Mouse (Mus musculus): ENCODE measurements at regions not wholly inside any gene's neighbourhood (a gene's known extent, or its start where the extent isn't known, plus 50 kb on each side); places are given as distances from the start of the nearest gene placed in this dataset.

DNA sequence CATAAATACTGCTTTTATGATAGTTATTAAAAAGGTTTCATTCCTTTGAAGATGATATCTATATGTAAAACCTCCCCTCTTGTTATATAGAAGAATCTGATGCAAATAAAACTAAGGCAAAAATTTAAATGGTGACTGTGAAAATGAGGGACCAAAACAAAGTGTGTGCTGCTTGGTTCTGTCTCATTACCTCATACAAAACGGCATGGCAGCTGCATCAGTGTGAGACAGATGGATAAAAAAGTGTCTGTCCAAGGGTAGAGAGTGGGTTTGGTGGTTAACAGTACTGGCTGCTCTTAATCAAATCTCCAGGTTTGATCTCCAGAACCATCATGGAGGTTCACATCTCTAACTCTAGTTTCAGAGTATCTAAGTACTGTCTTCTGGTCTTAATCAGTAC, 701.9 kb upstream of the Impad1 start:
- Histone ChIP-seq H3K4me3 (no peak overlapping the region), H3K9ac (no peak overlapping the region), H3K27me3 (no peaks in the 10 kb centered on the region), H3K4me2 (no peak overlapping the region), H3K36me3 (no peaks in the 10 kb centered on the region), H3K4me1 (replicated peaks) (no peaks in the 10 kb centered on the region), H3K9me3 (replicated peaks) (no peaks in the 10 kb centered on the region), H3K27ac (no peak overlapping the region)
- WGBS, result 70% methylated on average over 1 of the region's 1 CpGs
- ATAC-seq (replicated peaks; ENCODE audit: insufficient number of reproducible peaks, insufficient read depth, low FRiP score, low read depth), result no peak

DNA sequence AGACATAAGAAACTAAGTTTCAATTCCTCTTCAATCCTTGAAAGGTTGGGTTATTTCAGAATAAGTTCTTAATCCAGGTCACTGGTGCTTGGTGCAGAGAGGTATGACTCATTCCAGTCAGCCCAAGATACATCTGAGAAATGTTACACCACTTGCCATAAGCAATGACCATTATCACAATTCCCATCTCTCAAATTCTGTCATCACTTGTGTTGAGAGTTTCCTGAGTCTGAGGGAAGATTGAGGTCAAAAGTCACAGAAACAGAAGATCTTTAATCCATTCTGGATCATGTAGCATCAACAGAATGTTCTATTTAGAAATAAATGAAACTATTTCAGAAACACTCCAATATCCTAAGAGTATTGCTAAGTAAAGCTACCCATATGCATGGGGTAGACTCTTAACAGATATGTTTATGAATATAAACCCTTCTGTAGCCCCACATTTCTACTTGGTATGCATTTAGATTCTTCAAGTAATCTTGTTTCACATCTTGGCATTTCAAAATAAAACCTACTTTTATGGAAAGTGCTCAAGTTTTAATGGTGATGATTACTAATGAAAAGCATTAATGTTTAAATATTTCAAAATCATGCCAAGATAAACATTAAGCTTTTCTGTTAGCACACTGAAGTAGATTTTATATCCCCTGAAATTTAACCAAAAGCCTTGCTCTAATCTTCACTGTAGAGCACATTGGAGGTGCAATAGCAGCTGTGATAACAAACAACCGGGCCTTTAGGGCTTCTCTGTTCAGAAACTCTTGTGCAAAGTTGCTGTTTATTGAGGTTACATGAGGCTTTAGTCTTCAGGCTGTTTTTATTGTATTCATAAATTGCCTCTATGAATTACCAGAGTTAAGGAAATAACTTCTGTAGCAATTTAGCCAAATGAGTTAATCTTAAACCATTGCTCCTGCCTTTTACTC, 701.2 kb upstream of the Impad1 start:
- ATAC-seq (replicated peaks; ENCODE audit: insufficient number of reproducible peaks, insufficient read depth, low FRiP score, low read depth), result no peak
- no peak overlapping the region for H3K9ac ChIP-seq
- H3K9me3 ChIP-seq (replicated peaks), result no peaks in the 10 kb centered on the region
- H3K27me3 ChIP-seq, result no peaks in the 10 kb centered on the region
- no peak overlapping the region for H3K27ac ChIP-seq
- no peak overlapping the region for H3K4me3 ChIP-seq
- H3K4me2 ChIP-seq, result no peak overlapping the region
- no peaks in the 10 kb centered on the region for H3K4me1 ChIP-seq (replicated peaks)
- WGBS, result 45% methylated on average over 1 of the region's 1 CpGs
- H3K36me3 ChIP-seq, result no peaks in the 10 kb centered on the region

DNA sequence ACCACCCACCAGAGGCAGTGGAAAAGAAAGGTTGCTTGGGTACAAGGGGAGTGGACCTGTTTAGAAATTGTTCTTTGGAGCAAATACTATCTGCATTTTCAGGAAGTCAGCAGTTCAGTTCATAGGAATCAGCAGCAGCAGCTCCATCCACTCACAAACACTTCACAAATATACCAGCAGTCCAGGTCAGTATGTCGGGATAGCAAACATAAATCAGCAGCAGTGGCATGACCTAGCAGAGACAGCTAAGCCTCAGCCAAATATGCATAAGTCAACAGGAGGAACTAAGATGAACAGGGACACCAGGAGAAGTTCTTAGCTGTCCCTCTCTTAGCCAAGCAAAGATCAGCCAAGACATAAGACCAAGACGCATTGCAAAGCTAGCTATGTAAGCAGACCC, 693.6 kb upstream of the Impad1 start:
- no peak for ATAC-seq (replicated peaks; ENCODE audit: insufficient number of reproducible peaks, insufficient read depth, low FRiP score, low read depth)
- Histone ChIP-seq H3K9ac (no peak overlapping the region), H3K9me3 (replicated peaks) (no peaks in the 10 kb centered on the region), H3K4me3 (no peak overlapping the region), H3K4me2 (no peak overlapping the region), H3K27me3 (no peaks in the 10 kb centered on the region), H3K36me3 (no peaks in the 10 kb centered on the region), H3K4me1 (replicated peaks) (no peaks in the 10 kb centered on the region), H3K27ac (no peak overlapping the region)
- 59% methylated on average over 2 of the region's 2 CpGs for WGBS

DNA sequence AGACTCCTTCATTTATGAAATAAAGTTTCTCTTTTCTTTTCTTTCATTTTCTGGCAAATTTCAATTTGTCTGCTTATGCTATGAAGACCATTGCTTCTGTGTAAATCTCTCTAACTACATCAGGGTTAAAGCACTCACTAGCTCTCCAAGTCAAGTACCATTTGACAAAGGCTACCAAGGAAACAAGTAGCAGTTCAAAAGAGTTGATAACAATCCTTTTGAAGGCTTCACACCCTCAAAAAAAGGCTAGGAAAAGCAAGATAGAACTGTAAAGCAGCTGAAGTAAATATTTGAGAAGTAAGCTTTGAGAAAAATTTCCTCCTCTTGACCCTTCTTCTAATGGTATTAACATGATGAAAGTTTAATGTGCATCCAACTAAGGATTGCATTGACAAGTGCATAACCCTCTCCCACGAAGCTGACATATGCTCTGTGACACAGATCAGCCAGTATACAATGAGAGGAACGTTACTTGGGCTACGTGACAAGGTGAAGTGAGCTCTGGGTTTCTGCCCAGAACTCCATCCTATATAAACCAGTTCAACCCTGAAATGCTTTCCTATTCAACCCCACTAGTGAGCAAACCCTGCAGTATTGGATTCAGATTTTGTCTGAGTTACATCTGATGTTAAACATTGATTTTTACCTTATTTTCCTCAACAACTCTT, 678.9 kb upstream of the Impad1 start:
- no peak for ATAC-seq (replicated peaks; ENCODE audit: insufficient number of reproducible peaks, insufficient read depth, low FRiP score, low read depth)
- no peak overlapping the region for H3K4me2 ChIP-seq
- 37% methylated on average over 3 of the region's 3 CpGs for WGBS
- no peaks in the 10 kb centered on the region for H3K9me3 ChIP-seq (replicated peaks)
- no peak overlapping the region for H3K9ac ChIP-seq
- H3K27ac ChIP-seq, result no peak overlapping the region
- H3K4me1 ChIP-seq (replicated peaks), result no peaks in the 10 kb centered on the region
- H3K27me3 ChIP-seq, result no peaks in the 10 kb centered on the region
- H3K4me3 ChIP-seq, result no peak overlapping the region
- H3K36me3 ChIP-seq, result no peaks in the 10 kb centered on the region

DNA sequence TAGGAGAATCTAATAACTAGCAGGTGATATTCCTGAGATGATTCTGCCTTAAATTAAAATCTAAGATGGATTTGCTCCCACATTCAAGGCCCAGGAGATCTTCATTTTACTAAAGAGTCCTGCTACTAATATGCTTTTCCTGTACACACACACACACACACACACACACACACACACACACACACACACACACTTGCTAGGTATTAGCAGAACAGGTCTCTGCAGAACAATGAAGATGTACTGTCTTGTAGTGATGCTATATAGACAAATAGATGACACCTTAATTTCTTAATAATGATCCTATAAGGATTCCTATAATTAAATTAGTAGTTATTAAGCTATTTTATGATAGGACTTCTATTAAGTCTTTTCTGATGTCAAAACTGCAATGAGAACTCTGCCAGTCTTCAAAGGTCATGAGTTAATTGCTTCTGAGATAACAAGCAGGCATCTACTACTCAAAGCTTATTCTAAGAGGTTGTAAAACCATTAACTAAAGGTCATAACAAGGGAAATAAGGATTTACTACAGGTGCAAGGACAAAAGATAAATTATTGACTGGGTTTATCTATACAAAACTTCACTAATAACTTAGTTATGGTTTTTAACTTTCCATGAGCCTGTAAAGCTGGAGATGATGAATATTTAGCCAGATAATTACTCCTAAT, 666.0 kb upstream of the Impad1 start:
- Histone ChIP-seq H3K4me3 (no peak overlapping the region), H3K4me2 (no peak overlapping the region), H3K4me1 (replicated peaks) (no peaks in the 10 kb centered on the region), H3K27me3 (no peaks in the 10 kb centered on the region), H3K36me3 (no peaks in the 10 kb centered on the region), H3K27ac (no peak overlapping the region), H3K9ac (no peak overlapping the region), H3K9me3 (replicated peaks) (no peaks in the 10 kb centered on the region)
- ATAC-seq (replicated peaks; ENCODE audit: insufficient number of reproducible peaks, insufficient read depth, low FRiP score, low read depth), result no peak

DNA sequence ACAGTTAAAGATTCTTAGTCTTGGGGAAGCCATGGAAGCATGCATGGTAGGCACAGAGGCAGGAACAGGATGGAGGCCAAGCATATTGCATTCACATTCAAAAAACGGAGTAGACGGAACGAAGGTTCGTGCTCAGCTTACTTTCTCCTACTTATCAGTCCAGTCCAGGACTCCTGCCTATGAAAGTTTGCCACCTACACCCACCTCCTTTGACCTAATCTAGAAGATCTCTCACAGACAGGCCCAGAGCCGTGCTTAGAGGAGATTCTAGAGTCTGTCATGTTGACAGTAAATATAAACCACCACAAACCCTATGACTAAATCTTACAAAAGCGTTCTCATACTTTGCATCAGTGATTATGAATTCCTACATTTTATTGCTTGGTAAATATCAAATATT, 657.3 kb upstream of the Impad1 start:
- Histone ChIP-seq H3K4me1 (replicated peaks) (no peaks in the 10 kb centered on the region), H3K36me3 (no peaks in the 10 kb centered on the region), H3K4me2 (no peak overlapping the region), H3K9me3 (replicated peaks) (no peaks in the 10 kb centered on the region), H3K27me3 (no peaks in the 10 kb centered on the region), H3K9ac (no peak overlapping the region), H3K27ac (no peak overlapping the region), H3K4me3 (no peak overlapping the region)
- WGBS, result 76% methylated on average over 6 of the region's 6 CpGs
- ATAC-seq (replicated peaks; ENCODE audit: insufficient number of reproducible peaks, insufficient read depth, low FRiP score, low read depth), result no peak

DNA sequence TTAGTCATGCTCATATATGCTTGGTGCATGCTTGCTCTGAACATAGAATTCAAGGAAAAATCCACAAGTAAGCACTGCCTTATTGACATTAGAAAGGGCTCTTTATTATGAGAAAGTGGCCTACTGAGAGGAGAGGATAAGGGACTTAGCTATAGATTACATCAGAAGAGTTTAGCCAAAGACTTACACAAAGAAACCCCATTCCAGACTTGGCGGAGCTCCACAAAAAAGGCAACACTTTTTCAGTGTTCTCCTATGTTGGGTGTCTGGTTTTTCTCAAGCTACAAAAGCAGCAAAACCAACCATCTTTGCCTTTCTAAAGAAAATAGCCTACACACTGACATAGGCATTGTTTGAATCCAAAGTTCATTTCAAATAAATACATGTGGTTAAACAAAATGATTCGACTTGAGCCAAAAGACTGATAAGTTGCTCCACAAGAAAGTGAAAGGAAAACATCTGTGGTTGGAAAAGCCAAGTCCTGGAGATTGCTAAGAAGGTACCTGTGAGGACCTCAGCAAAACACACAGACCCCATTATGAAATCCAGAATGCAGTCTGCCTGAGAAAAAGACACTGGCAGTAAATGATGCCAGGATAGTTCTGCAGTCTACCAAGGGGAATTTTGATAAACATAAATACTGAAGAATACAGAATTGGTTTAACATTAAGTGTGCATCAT, 648.3 kb upstream of the Impad1 start:
- H3K27me3 ChIP-seq, result no peaks in the 10 kb centered on the region
- WGBS, result 53% methylated on average over 2 of the region's 2 CpGs

DNA sequence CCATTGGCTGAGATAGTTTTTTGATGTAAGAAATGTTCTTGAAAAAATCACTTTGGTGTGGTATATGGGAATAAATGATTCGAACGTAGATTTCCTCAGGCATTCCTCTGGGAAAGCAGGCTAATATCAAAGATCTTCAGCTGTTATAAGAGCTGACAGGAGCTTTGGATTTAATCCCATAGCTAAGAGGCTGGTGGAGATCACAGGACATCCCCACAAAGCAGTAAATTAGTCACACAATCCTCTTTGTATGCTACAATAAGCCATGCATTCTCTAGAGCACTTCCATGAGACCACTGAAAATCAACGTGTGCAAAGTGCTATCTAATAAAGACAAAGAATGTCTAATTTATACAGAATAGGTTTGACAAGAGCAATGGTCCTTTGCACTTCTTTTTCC, 643.9 kb upstream of the Impad1 start:
- Histone ChIP-seq H3K9ac (no peak overlapping the region), H3K4me1 (replicated peaks) (no peaks in the 10 kb centered on the region), H3K9me3 (replicated peaks) (no peaks in the 10 kb centered on the region), H3K27ac (no peak overlapping the region), H3K27me3 (no peaks in the 10 kb centered on the region), H3K36me3 (no peaks in the 10 kb centered on the region), H3K4me2 (no peak overlapping the region), H3K4me3 (no peak overlapping the region)
- ATAC-seq (replicated peaks; ENCODE audit: insufficient number of reproducible peaks, insufficient read depth, low FRiP score, low read depth), result no peak
- WGBS, result 46% methylated on average over 3 of the region's 3 CpGs

More for the DNA sequence above, 648.3 kb upstream of the Impad1 start:
- no peak overlapping the region for H3K4me3 ChIP-seq
- 0 out of 2 replicates have a peak overlapping the region, but pooled peaks have one; percentile 34 for H3K27ac ChIP-seq
- no peaks in the 10 kb centered on the region for H3K4me1 ChIP-seq (replicated peaks)
- no peak overlapping the region for H3K9ac ChIP-seq
- H3K9me3 ChIP-seq (replicated peaks), result no peaks in the 10 kb centered on the region
- no peaks in the 10 kb centered on the region for H3K36me3 ChIP-seq
- no peak overlapping the region for H3K4me2 ChIP-seq
- ATAC-seq (replicated peaks; ENCODE audit: insufficient number of reproducible peaks, insufficient read depth, low FRiP score, low read depth), result peak; percentile 74
